Mouse (Mus musculus): ENCODE results near the gene Fam118a.

GRCm38 (mm10) chr15:85046230-85046950, 17.6 kb downstream of the Fam118a start:
- TF ChIP-seq CTCF (IDR thresholded peaks at IDR 0.05; ENCODE audit: control insufficient read depth, insufficient read depth, insufficient read length): no peak
- TF ChIP-seq USF1 (IDR thresholded peaks at IDR 0.05; ENCODE audit: low read depth): no peak
- no peak for TF ChIP-seq CEBPB (IDR thresholded peaks at IDR 0.05; ENCODE audit: low read depth)
- TF ChIP-seq MYOD1 (IDR thresholded peaks at IDR 0.05; ENCODE audit: control insufficient read depth, insufficient read length, low read depth): no peak
- no peak for TF ChIP-seq MAX (IDR thresholded peaks at IDR 0.05)
- no peak for TF ChIP-seq MYOG (IDR thresholded peaks at IDR 0.05; ENCODE audit: control insufficient read depth, extremely low read depth, insufficient read length)
- no peak for TF ChIP-seq FOSL1 (IDR thresholded peaks at IDR 0.05; ENCODE audit: insufficient read depth, low read length, poor library complexity, severe bottlenecking)
